Mouse (Mus musculus): ENCODE results near the gene Eml4. TPM values are rescaled to one million over a fixed set of nuclear protein-coding genes. Genes with fewer than 3 reads are reported as not detected.

Eml4 gene
- total and polyA plus RNA-seq, 2 experiments = 4.1 to 8.1 TPM

DNA sequence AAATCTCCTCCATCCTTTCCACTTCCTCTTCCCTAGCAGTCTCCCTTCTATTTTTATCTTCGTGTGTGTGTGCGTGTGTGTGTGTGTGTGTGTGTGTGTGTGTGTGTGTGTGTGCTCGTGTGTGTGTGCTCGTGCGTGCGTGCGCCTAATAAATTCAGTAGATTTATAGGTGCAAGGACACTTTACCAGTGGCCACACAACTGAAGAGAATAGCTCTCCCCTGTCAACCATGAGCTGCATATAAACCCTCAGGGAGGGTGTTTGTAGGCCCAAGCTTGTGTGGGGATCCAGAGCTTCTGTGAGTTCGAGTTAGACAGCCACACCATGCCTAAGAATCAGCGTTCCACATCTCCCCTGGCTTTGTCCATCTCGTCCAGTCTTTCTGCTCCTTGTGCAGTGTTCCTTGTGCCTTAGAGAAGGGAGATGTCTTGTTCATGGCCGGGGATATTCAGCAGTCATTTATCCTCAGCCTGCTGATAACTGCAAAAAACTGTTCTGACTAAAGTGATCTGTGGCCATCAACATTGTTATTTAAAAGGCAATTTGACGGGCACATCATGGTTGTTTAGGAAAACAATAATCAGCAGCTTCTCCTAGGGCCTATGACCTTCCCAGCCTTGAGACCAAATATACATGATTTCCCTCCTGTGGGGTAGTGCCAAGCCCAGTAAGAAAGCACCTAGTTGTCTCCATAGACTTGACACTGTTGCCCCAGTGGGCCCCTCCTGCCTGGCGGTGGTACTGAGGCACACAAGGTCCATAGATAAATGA, 10.2 kb downstream of the Eml4 start:
- peaks cover 32% of the 10 kb centered on the region for H3K79me2 ChIP-seq (ENCODE audit: control insufficient read depth, insufficient read depth, low read length)
- TF ChIP-seq POLR2A (IDR thresholded peaks at IDR 0.05; ENCODE audit: extremely low read depth, insufficient read depth, low read length) = no peak
- no peak for TF ChIP-seq CTCF (IDR thresholded peaks at IDR 0.05; ENCODE audit: low read depth, low read length)
- no peak overlapping the region for H3K4me3 ChIP-seq (ENCODE audit: insufficient read depth, low read depth, low read length)
- no peak for DNase-seq (ENCODE audit: extremely low read depth, low read depth, low spot score)
- H3K9ac ChIP-seq (ENCODE audit: low read depth, low read length) = no peak overlapping the region
- H3K36me3 ChIP-seq (ENCODE audit: control insufficient read depth, insufficient read depth, low read length) = no peaks in the 10 kb centered on the region
- no peak overlapping the region for H3K27ac ChIP-seq (replicated peaks; ENCODE audit: insufficient read depth, low read depth, low read length)
- peaks cover 5% of the 10 kb centered on the region; the same call in 1 of the 2 replicates for H3K4me1 ChIP-seq (ENCODE audit: control insufficient read depth, insufficient read depth, low read length)
- WGBS = 85% methylated on average over 13 of the region's 13 CpGs
- H3K27me3 ChIP-seq (ENCODE audit: control insufficient read depth, insufficient read depth, low read length) = no peaks in the 10 kb centered on the region

DNA sequence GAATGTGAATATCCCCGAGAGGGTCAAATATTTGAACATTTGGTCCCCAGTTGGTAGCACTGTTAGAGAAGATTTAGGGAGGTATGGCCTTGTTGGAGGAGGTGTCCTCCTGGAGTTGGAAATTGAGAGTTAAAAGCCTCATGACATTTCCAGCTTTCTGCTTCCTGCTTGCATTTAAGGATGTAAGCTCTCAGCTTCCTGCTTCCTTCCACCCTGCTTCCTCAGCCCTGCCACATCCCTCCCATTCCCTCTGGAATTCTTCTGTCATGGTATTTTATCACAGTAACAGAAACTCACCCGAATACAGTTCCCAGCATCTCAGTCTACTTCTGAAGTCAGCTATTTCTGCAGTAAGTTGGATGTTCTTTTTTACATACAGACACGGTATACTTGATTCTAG, 12.3 kb downstream of the Eml4 start:
- H3K79me2 ChIP-seq (ENCODE audit: control insufficient read depth, insufficient read depth, low read length) = peaks cover 42% of the 10 kb centered on the region
- H3K4me3 ChIP-seq (ENCODE audit: insufficient read depth, low read depth, low read length) = no peak overlapping the region
- 62% methylated on average over 3 of the region's 3 CpGs for WGBS
- no peaks in the 10 kb centered on the region for H3K27me3 ChIP-seq (ENCODE audit: control insufficient read depth, insufficient read depth, low read length)
- H3K27ac ChIP-seq (replicated peaks; ENCODE audit: insufficient read depth, low read depth, low read length) = no peak overlapping the region
- DNase-seq (ENCODE audit: extremely low read depth, low read depth, low spot score) = no peak
- H3K4me1 ChIP-seq (ENCODE audit: control insufficient read depth, insufficient read depth, low read length) = peaks cover 9% of the 10 kb centered on the region
- no peak for TF ChIP-seq CTCF (IDR thresholded peaks at IDR 0.05; ENCODE audit: low read depth, low read length)
- TF ChIP-seq POLR2A (IDR thresholded peaks at IDR 0.05; ENCODE audit: extremely low read depth, insufficient read depth, low read length) = no peak
- H3K36me3 ChIP-seq (ENCODE audit: control insufficient read depth, insufficient read depth, low read length) = no peaks in the 10 kb centered on the region
- no peak overlapping the region for H3K9ac ChIP-seq (ENCODE audit: low read depth, low read length)

DNA sequence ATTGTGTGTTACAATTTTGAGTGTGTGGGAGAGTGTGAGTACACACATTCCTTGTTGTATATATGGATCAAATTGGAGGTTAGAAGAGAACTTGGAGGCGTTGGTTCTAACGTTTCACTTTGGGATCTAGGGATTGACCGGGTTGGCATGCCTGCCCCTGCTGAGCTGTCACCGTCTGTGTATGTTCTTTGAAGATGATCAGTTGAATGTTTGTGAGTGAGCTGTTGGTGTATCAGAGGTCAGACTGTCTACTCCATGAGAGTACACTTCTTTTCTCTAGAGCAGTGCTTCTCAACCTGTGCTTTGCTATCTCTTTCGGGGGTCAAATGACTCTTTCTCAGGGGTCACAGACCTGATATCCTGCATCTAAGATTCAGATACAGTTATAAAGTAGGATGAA, 13.6 kb downstream of the Eml4 start:
- Histone ChIP-seq H3K4me3 (ENCODE audit: insufficient read depth, low read depth, low read length) (no peak overlapping the region), H3K36me3 (ENCODE audit: control insufficient read depth, insufficient read depth, low read length) (no peaks in the 10 kb centered on the region), H3K27ac (replicated peaks; ENCODE audit: insufficient read depth, low read depth, low read length) (no peak overlapping the region), H3K27me3 (ENCODE audit: control insufficient read depth, insufficient read depth, low read length) (no peaks in the 10 kb centered on the region), H3K79me2 (ENCODE audit: control insufficient read depth, insufficient read depth, low read length) (peaks cover 49% of the 10 kb centered on the region), H3K4me1 (ENCODE audit: control insufficient read depth, insufficient read depth, low read length) (peaks cover 6% of the 10 kb centered on the region), H3K9ac (ENCODE audit: low read depth, low read length) (no peak overlapping the region)
- WGBS = 27% methylated on average over 5 of the region's 5 CpGs
- DNase-seq (ENCODE audit: extremely low read depth, low read depth, low spot score) = no peak
- TF ChIP-seq CTCF (IDR thresholded peaks at IDR 0.05; ENCODE audit: low read depth, low read length) = no peak
- TF ChIP-seq POLR2A (IDR thresholded peaks at IDR 0.05; ENCODE audit: extremely low read depth, insufficient read depth, low read length) = no peak

DNA sequence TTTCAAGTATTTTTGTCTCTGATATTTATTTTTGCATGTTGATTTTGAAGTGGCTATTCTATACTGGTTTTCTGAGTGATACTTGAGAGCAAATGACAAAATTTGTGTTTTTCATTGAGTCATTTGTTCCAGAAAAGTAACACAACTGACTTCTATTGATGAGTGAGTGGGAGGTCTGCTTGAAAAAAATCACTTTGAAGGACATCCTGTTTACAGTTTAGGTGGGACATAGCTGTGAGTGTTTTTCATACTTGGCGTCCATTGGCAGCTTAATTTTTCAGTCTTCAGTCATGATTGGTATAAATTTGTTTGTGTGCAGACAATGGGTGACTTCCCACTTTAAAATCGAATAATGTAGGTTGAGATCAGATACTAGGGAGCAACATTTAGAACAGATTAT, 14.4 kb downstream of the Eml4 start:
- no peak overlapping the region for H3K27ac ChIP-seq (replicated peaks; ENCODE audit: insufficient read depth, low read depth, low read length)
- no peak overlapping the region for H3K4me3 ChIP-seq (ENCODE audit: insufficient read depth, low read depth, low read length)
- WGBS = 68% methylated on average over 2 of the region's 2 CpGs
- no peaks in the 10 kb centered on the region for H3K36me3 ChIP-seq (ENCODE audit: control insufficient read depth, insufficient read depth, low read length)
- H3K4me1 ChIP-seq (ENCODE audit: control insufficient read depth, insufficient read depth, low read length) = peaks cover 6% of the 10 kb centered on the region
- peaks cover 42% of the 10 kb centered on the region for H3K79me2 ChIP-seq (ENCODE audit: control insufficient read depth, insufficient read depth, low read length)
- no peaks in the 10 kb centered on the region for H3K27me3 ChIP-seq (ENCODE audit: control insufficient read depth, insufficient read depth, low read length)
- DNase-seq (ENCODE audit: extremely low read depth, low read depth, low spot score) = no peak
- H3K9ac ChIP-seq (ENCODE audit: low read depth, low read length) = no peak overlapping the region
- no peak for TF ChIP-seq POLR2A (IDR thresholded peaks at IDR 0.05; ENCODE audit: extremely low read depth, insufficient read depth, low read length)
- TF ChIP-seq CTCF (IDR thresholded peaks at IDR 0.05; ENCODE audit: low read depth, low read length) = no peak

DNA sequence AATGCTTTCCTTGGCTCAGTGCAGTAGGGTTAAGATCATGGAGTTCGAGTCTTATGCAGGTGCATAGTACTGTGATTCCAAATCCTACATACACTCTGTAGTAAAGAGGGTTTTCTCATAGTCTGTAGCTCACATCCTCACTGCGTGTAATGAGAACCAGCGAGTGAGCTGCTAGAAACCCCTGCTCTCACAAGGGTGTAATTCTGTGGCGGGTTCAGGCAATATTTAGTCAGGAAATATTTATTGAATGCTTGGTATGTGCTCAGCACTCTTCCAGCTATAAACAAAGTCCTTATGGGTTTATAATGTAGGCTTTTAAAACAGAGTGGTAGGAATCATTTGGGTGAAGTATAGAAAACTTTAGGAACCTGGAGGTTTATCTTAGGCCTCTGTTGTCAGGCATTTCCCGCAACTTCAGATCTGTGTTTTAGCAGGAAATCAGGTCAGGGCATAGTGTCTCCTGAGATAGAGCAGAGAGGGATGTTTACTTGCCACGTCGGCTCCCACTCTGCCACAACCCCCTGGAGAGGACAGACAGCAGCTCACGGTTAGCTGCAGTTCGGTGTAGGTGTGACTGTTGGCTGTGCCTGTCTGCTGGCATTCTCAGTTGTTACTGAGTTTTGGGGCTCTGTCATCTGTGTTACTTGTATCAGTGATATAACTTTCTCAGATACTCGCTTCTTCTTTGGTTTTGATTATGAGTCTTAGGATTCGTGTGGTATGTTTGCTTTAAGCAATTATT, 15.1 kb downstream of the Eml4 start:
- H3K4me1 ChIP-seq (ENCODE audit: control insufficient read depth, insufficient read depth, low read length) = peaks cover 6% of the 10 kb centered on the region
- no peak overlapping the region; the same call in 1 of the 2 replicates for H3K27ac ChIP-seq (replicated peaks; ENCODE audit: insufficient read depth, low read depth, low read length)
- no peak overlapping the region for H3K9ac ChIP-seq (ENCODE audit: low read depth, low read length)
- H3K36me3 ChIP-seq (ENCODE audit: control insufficient read depth, insufficient read depth, low read length) = no peaks in the 10 kb centered on the region
- H3K4me3 ChIP-seq (ENCODE audit: insufficient read depth, low read depth, low read length) = no peak overlapping the region
- TF ChIP-seq CTCF (IDR thresholded peaks at IDR 0.05; ENCODE audit: low read depth, low read length) (no peak), POLR2A (IDR thresholded peaks at IDR 0.05; ENCODE audit: extremely low read depth, insufficient read depth, low read length) (no peak)
- no peak for DNase-seq (ENCODE audit: extremely low read depth, low read depth, low spot score)
- peaks cover 41% of the 10 kb centered on the region for H3K79me2 ChIP-seq (ENCODE audit: control insufficient read depth, insufficient read depth, low read length)
- 25% methylated on average over 11 of the region's 11 CpGs for WGBS
- no peaks in the 10 kb centered on the region for H3K27me3 ChIP-seq (ENCODE audit: control insufficient read depth, insufficient read depth, low read length)

DNA sequence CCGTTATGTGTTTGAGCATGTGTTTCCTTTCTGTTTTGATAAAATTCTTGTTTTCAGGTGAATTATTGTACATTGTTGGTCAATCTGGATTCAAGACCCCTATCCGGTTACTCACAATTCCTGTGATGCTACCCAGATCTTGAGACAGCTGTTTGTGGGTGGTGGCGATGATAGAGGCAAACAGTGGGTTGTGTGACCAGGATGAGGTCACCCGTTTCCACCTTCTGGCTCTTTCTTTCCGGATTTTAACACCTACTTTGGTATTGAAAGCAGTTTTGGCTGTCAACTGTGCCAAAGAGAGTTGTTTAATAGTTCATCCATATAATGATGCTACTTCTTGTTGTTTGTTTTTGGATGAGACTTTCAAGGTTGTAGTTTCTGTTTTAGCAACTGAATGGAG, 16.7 kb downstream of the Eml4 start:
- TF ChIP-seq POLR2A (IDR thresholded peaks at IDR 0.05; ENCODE audit: extremely low read depth, insufficient read depth, low read length) (no peak), CTCF (IDR thresholded peaks at IDR 0.05; ENCODE audit: low read depth, low read length) (no peak)
- 68% methylated on average over 5 of the region's 5 CpGs for WGBS
- no peak for DNase-seq (ENCODE audit: extremely low read depth, low read depth, low spot score)
- no peak overlapping the region for H3K27ac ChIP-seq (replicated peaks; ENCODE audit: insufficient read depth, low read depth, low read length)
- peaks cover 6% of the 10 kb centered on the region for H3K4me1 ChIP-seq (ENCODE audit: control insufficient read depth, insufficient read depth, low read length)
- H3K9ac ChIP-seq (ENCODE audit: low read depth, low read length) = no peak overlapping the region
- peaks cover 30% of the 10 kb centered on the region for H3K79me2 ChIP-seq (ENCODE audit: control insufficient read depth, insufficient read depth, low read length)
- no peaks in the 10 kb centered on the region for H3K27me3 ChIP-seq (ENCODE audit: control insufficient read depth, insufficient read depth, low read length)
- no peak overlapping the region for H3K4me3 ChIP-seq (ENCODE audit: insufficient read depth, low read depth, low read length)
- no peaks in the 10 kb centered on the region for H3K36me3 ChIP-seq (ENCODE audit: control insufficient read depth, insufficient read depth, low read length)
